Mouse (Mus musculus): Measurements from ENCODE around the gene Psmd7. TPM values are rescaled to one million over a fixed set of nuclear protein-coding genes. Genes with fewer than 3 reads are reported as not detected.

Gene Psmd7
- total RNA-seq, 2 experiments from 2014 or later = 125 to 128 TPM

GRCm38 (mm10) chr8:107578541-107578940 lies 9.7 kb downstream of the Psmd7 start:
- DNase-seq = no peak

- DNase-seq = no peak
Observed at GRCm38 (mm10) chr8:107578132-107578531, 10.1 kb downstream of the Psmd7 start.

GRCm38 (mm10) chr8:107577640-107578039 lies 10.6 kb downstream of the Psmd7 start:
- no peak for DNase-seq

GRCm38 (mm10) chr8:107576702-107577101 lies 11.6 kb downstream of the Psmd7 start:
- DNase-seq = peak; percentile 80

- no peak for DNase-seq
Observed at GRCm38 (mm10) chr8:107574771-107575170, 13.5 kb downstream of the Psmd7 start.

GRCm38 (mm10) chr8:107572497-107572896 lies 15.8 kb downstream of the Psmd7 start:
- peak; percentile 89 for DNase-seq

- DNase-seq = no peak
Observed at GRCm38 (mm10) chr8:107571486-107572135, 16.7 kb downstream of the Psmd7 start.

- DNase-seq = no peak
Observed at GRCm38 (mm10) chr8:107571046-107571445, 17.2 kb downstream of the Psmd7 start.

GRCm38 (mm10) chr8:107562164-107562563 lies 26.1 kb downstream of the Psmd7 start:
- DNase-seq = no peak

GRCm38 (mm10) chr8:107560820-107561536 lies 27.3 kb downstream of the Psmd7 start:
- no peak for DNase-seq

GRCm38 (mm10) chr8:107556511-107556936 lies 31.7 kb downstream of the Psmd7 start:
- no peak for DNase-seq

GRCm38 (mm10) chr8:107555231-107555630 lies 33.0 kb downstream of the Psmd7 start:
- DNase-seq = no peak

GRCm38 (mm10) chr8:107552234-107552633 lies 36.0 kb downstream of the Psmd7 start:
- no peak for DNase-seq

- DNase-seq = no peak
Observed at GRCm38 (mm10) chr8:107546817-107547216, 41.4 kb downstream of the Psmd7 start.

- no peak for DNase-seq
Observed at GRCm38 (mm10) chr8:107546154-107546553, 42.1 kb downstream of the Psmd7 start.

GRCm38 (mm10) chr8:107545621-107546152 lies 42.6 kb downstream of the Psmd7 start:
- DNase-seq = no peak

GRCm38 (mm10) chr8:107544651-107545174 lies 43.6 kb downstream of the Psmd7 start:
- DNase-seq = peak; percentile 25

- DNase-seq = no peak
Observed at GRCm38 (mm10) chr8:107544211-107544610, 44.1 kb downstream of the Psmd7 start.

- no peak for DNase-seq
Observed at GRCm38 (mm10) chr8:107543714-107544113, 44.5 kb downstream of the Psmd7 start.

GRCm38 (mm10) chr8:107542151-107542550 lies 46.1 kb downstream of the Psmd7 start:
- DNase-seq = no peak

- no peak for DNase-seq
Observed at GRCm38 (mm10) chr8:107541369-107541768, 46.9 kb downstream of the Psmd7 start.

- DNase-seq = no peak
Observed at GRCm38 (mm10) chr8:107540623-107541022, 47.6 kb downstream of the Psmd7 start.

GRCm38 (mm10) chr8:107537472-107537871 lies 50.8 kb downstream of the Psmd7 start:
- no peak for DNase-seq
